Mouse (Mus musculus) cerebellum, adult 8-10 months (tissue): ENCODE data around the gene Abca13.

Experiments used
- DNase-seq: peaks from one replicate; pipeline ENCODE4 v3.0.0; 2022

Abca13 gene

GRCm38 (mm10) chr11:9731300-9731699 is 539.6 kb downstream of the Abca13 start:
- no peak for DNase-seq
